Mouse (Mus musculus) gonadal fat pad, adult 2 months (tissue): Measurements from ENCODE around the gene Tarbp2. TPM values are rescaled to one million over a fixed set of nuclear protein-coding genes. Genes with fewer than 3 reads are reported as not detected.

Source experiments
- DNase-seq: peaks from one replicate; pipeline ENCODE4 v3.0.0-alpha.2; 2012; ENCODE audit warnings: low read depth
- polyA plus RNA-seq: library from polyadenylated mRNA; depleted of rRNA; stranded (reverse); fragments of >200 nt; gene quantifications from 2 replicates; pipeline ENCODE4 v1.2.3, GENCODE M21; 2012

The Tarbp2 gene
- polyA plus RNA-seq, 1 experiment = 66.4 TPM

DNA sequence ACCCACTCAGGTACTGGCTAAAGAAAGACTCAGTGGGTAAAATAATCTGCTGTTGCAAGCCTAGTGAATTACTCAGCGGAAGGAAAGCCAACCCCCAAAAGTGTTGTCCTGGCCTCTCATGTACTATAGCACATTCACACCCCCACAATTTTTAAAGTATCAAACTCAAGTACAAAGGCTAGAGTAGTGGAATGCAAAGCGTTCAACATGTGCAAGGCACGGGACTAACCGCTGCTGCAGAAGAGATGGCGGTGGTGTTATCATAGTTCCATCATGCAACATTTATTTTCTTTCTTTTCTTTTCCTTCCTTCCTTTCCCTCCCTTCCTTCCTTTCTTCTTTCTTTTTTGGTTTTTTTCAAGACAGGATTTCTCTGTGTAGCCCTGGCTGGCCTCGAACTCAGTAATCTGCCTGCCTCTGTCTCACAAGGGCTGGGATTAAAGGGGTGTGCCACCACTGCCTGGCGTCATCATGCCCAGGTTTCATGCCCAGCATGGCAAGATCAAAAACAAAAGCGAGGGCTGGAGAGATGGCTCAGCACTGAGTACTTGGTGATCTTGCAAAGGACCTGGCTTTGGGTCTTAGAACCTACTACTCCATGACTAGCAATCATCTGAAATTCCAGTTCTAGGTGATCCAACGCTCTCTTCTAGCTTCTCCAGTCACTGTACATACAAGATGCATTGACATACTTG, 12.1 kb upstream of the Tarbp2 start:
- DNase-seq = no peak

DNA sequence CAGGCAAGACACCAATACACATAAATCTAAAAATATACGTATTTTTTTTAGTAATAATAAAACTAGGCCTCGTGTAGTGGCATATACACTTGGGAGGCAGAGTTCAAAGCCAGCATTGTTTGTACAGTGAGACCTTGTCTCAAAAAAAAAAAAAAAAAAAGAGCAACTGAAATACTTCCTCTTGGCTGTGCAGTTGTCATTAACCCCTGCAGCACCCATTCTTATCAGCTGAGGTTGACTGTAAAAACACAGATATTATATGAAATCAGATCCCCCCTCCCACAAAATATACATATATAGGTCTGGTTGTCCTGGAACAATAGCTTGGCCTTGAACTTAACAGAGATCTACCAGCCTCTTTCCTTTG, 11.5 kb upstream of the Tarbp2 start:
- no peak for DNase-seq

DNA sequence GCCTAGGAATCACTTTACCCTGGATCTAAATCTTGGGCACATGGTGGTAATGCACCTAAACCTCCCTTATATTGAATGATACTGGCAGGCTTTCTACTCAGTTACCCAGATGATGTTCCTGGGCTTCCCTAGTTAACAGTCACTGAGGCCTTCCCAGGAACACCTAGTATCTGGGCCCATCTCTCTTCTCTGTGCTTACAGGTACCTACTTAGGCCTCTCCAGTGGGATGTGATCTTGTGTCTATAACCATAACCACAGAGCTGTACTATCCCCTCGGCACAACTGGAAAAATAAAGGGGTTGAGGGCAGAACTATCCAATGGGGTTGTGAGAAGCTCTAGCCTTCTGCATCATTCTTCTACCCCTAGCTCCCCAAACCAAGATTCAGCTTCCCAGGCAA, 11.1 kb upstream of the Tarbp2 start:
- no peak for DNase-seq

DNA sequence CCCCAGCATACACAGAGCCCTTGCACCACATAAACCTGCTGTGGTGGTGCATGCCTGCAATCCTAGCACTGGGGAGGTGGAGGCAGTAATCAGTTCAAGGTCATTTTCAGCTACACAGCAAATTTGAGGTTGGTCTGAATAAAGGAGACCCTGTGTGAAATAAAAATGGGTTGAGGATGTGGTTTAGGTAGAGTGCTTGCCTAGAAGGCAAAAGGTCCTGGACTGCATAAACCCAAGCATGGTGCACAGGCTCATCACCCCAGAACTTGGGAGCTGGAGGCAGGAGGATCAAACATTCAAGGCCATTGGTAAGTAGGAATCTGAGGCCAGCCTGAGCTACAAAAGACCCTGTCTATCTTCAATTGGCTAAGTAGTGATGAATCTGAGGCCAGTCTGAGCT, 10.4 kb upstream of the Tarbp2 start:
- DNase-seq = no peak

DNA sequence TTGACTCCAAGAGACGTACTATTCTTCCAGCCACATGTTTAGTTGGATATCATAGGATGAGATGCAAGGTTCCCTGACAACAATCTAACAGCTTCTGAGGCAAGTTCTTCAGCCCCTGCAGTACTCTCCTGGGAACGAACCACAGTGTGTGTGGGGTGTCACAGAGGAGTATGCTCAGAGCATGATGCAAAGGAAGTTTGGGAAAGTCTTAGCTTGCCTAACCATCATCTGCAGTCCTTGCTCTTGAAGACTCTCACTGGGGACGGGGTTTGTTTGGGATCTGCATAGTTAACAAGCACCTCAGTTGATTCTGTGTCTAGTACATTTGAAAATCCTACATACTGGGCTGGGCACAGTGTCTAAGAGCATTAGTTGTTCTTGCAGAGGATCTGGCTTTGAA, 9.7 kb upstream of the Tarbp2 start:
- DNase-seq = no peak

DNA sequence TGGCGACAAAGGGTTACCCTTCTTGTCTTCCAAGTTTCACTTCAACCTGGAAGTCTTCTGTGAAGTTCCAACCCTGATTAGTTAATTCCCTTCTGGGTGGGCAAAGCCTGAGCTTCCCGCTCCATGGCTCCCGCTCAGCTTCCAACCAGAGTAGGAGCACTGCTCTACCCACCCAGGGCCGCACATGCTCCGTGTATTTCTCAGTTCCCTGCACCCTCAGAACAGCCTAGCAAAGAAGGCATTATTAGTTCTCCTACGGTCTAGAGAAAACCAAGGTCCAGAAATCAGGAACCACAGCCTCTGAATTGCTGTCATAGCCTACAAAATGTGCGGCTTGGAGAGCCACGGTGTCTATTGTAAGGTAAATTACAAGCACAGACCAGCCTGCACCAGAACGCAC, 7.9 kb upstream of the Tarbp2 start:
- DNase-seq = no peak

- no peak for DNase-seq
Observed at GRCm38 (mm10) chr15:102510590-102511284, 7.3 kb upstream of the Tarbp2 start.

- DNase-seq = no peak
Observed at GRCm38 (mm10) chr15:102511285-102511833, 6.6 kb upstream of the Tarbp2 start.

DNA sequence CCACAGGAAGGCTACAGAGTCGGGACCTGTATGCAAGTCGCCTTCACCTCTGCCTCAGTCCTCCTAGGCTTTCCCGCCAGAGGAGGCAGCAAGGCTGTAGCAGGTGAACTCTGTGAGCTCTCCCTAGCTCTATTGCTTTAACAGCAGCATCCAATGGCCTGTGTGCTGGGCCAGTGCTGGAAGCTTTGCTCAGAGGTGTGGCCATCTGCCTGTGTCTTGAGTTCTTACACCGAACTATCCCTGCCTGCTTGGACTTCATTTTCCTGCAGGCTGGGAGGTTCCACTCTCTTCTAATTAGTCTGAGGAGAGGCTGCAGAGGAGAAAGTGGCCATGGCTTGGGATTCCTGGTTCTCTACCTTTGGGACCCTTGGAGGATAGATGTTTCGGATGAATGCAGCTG, 6.0 kb upstream of the Tarbp2 start:
- no peak for DNase-seq

- no peak for DNase-seq
Observed at GRCm38 (mm10) chr15:102512471-102512870, 5.5 kb upstream of the Tarbp2 start.

DNA sequence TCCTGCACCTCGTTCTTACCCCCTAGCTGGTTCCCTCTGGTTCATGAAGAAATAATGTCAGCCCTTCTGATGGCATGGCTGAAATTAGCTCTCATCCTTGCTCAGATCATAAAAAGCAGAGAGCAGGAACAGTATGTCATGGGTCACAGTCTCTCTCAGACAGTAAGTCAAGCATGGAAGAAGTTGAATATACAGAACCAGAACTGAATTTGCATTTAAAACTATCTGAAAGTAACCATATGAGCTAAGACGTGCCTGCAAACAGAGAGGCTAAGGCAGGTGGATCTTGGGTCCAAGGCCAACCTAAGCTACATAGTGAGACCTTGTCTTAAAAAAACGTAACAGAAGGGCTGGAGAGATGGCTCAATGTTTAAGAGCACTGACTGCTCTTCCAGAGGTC, 5.0 kb upstream of the Tarbp2 start:
- no peak for DNase-seq

DNA sequence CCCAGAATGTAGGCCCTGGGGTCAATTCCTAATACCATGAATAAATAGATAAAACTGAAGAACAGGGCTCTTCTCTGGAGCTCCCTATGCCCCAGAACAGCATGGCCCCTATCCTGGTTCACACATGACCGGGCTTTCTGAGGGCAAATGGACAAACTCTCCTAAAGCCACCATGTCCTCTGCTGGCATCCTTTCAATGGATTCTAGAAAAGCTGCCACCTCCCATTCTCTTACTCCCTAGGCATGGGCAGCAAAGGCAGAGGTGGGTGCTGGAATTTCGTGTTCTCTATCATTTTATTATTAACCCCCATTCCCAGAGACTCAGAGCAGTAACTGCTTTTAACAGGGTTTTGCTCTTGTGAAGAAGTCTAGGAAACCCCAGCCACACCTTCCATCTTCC, 2.7 kb upstream of the Tarbp2 start:
- DNase-seq = no peak

DNA sequence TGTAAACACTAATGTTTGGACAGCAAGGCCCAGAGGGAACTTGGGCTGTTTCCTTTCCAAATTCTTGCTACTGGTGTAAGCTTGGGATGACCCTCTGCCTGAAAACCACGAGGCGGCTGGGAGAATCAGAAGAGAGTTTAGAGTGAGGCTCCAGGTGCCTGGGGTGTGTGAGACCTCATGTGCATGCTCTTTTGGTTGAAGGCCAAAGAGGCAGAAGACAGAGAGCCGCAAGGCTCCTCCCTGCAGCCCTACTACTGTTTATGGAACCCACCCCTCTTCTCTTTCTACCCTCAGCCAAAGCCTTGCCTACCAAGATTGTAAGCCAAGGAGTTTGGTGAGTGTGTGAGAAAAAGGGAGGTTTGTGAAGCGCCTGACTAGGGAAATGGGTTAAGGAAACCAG, 2.2 kb upstream of the Tarbp2 start:
- no peak for DNase-seq

GRCm38 (mm10) chr15:102516293-102516692, 1.7 kb upstream of the Tarbp2 start:
- no peak for DNase-seq

GRCm38 (mm10) chr15:102516728-102517404, 1.1 kb upstream of the Tarbp2 start, which contains the start of gene Map3k12:
Gene Map3k12, minus strand, starts transcription at chr15:102517064.
- DNase-seq = peak; percentile 24

- DNase-seq = no peak
Observed at GRCm38 (mm10) chr15:102517631-102517975, 389 bp upstream of the Tarbp2 start.

DNA sequence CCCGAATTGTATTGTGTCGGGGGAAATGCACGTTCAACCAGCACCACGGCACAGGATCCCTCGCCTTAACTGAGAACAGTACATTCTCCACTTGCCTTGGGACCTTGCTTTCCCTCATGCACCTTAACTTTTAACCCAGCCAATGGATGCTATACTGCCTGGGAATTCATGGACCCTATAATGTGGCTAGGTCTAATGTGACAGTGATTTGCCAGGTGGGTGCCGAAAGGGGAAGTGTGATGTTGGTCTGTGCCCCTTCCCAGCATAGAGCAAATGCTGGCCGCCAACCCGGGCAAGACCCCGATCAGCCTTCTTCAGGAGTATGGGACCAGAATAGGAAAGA, 838 bp downstream of the Tarbp2 start:
- no peak for DNase-seq

DNA sequence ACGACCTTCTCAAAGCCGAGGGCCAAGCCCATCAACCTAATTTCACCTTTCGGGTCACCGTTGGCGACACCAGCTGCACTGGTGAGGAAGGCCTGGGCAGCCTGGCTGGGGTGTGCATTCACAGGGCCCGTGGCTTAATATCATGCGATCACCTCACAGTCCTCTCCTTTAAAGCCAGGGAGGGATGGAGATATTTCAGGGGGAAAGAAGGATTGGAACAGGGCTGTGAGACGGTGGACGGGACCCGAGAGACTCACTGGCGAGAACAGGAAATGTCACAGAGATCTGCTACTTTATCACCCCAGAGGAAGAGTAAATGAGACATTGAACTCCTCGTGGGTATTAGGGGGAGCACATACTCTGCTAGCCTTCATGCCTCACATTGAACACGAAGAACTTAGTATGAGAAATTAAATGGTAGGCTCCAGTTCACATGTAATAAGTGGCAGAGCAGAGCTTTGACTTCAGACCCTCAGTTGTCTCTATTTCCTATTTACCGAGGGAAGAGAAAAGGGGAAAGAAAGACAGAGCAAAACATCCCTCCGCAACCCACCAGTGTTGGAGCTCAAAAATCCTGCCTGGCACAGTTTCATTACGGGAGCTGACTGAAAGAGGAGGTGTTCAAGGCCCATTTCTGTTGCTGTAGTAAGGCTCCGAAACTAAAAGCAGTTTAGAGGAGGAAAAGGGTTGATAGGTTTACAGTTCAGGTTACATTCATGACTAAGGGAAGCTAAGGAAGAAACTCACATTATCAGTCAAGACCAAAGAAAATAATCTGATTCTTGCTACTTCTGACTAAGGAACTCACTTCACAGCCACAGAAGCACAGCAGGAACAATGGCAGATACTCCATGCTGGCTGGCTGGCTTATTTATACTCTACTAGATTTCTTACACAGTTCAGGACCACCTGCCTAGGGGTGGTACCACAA, 1.5 kb downstream of the Tarbp2 start:
- DNase-seq = no peak

DNA sequence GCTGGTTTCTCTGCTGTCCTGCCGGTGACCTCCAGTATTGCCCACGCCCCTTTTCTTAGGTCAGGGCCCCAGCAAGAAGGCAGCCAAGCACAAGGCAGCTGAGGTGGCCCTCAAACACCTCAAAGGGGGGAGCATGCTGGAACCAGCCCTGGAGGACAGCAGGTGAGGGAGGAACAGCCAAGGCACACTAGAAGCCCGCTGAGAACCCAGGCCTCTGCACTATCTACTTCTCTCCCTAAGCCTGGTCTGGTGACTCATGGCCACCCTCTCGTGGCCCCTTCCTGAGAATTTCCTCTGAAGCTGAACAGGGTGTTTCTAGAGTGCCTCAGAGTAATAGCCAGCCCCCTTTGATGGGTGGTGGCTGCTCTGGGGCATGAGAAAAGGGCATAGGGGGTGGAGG, 2.4 kb downstream of the Tarbp2 start:
- DNase-seq = no peak

GRCm38 (mm10) chr15:102521480-102521879, 3.5 kb downstream of the Tarbp2 start:
- no peak for DNase-seq

DNA sequence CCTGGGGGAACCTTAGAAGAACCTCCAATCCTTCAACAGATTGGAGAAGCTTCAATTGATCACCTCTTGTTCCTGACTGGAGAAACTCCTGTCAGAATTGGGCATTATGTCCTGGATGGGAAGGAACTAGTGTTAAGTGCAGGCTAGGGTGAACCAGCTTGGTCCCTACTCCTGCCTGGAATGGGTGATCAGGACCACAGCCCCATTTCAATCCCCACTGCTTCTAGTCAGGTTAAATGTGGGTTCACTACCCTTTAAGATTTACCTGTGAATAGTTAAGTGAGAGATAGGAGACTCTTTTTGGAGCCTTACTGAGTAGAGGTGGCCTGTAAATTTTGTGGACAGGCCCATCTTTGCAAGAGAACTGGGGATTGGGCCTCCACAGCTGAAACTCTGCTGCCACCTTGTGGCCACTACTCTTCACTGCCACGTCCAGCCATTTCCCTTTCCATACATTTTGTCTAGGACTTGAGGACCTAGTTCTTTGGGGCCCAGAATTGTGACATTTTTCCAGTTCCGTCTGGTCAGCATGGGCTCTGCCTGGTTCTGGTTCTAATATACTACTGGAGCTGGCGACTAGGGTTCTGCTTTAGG, 7.0 kb downstream of the Tarbp2 start, which contains the start of gene Npff:
Npff (minus strand) TSS at position 51 of the 594 bp plus-strand sequence.
- no peak for DNase-seq
